Mouse (Mus musculus) heart, embryonic 11.5 days (tissue): Measurements from ENCODE around the gene Mrpl45. TPM values are rescaled to one million over a fixed set of nuclear protein-coding genes. Genes with fewer than 3 reads are reported as not detected.
A peak's percentile ranks its signal among the peaks of the same experiment; 100 is the strongest.
"Not testable (repeated sequence)": the region's sequence is repeated elsewhere in the genome, so short reads cannot be mapped to it uniquely, and the experiment has no call there.

Experiments used
- ATAC-seq: fragments of 200-750 bp; cut with Nextera tagmentation; replicated peaks from 2 replicates; pipeline ENCODE4 v1.8.0; 2017; ENCODE audit warnings: moderate library complexity; ENCODE audit not compliant: insufficient number of reproducible peaks, low FRiP score, low TSS enrichment
- H3K27ac ChIP-seq: fragments of 300-500 bp; sonication (generic); 2 replicates; pipeline ENCODE4 v1.5.1; 2014; ENCODE audit warnings: mild to moderate bottlenecking, low read depth, low read length
- H3K27me3 ChIP-seq: fragments of 300-500 bp; sonication (generic); 2 replicates; pipeline ENCODE4 v1.6.1; 2014; ENCODE audit warnings: mild to moderate bottlenecking, low read length, mixed read lengths; ENCODE audit not compliant: control insufficient read depth, insufficient read depth
- H3K36me3 ChIP-seq: fragments of 300-500 bp; sonication (generic); 2 replicates; pipeline ENCODE4 v1.6.1; 2014; ENCODE audit warnings: mild to moderate bottlenecking, low read length, moderate library complexity, mixed read lengths; ENCODE audit not compliant: control insufficient read depth, insufficient read depth
- H3K4me1 ChIP-seq: fragments of 300-500 bp; sonication (generic); 2 replicates; pipeline ENCODE4 v1.6.1; 2014; ENCODE audit warnings: low read length; ENCODE audit not compliant: control insufficient read depth, insufficient read depth
- H3K4me2 ChIP-seq: fragments of 300-500 bp; sonication (generic); 2 replicates; pipeline ENCODE4 v1.6.1; 2014; ENCODE audit warnings: mild to moderate bottlenecking, moderate library complexity
- H3K4me3 ChIP-seq: fragments of 300-500 bp; sonication (generic); 2 replicates; pipeline ENCODE4 v1.5.1; 2014; ENCODE audit warnings: low read depth, low read length
- H3K9ac ChIP-seq: fragments of 300-500 bp; sonication (generic); 2 replicates; pipeline ENCODE4 v1.6.1; 2014; ENCODE audit warnings: mild to moderate bottlenecking, low read depth, low read length, moderate library complexity
- H3K9me3 ChIP-seq: fragments of 300-500 bp; sonication (generic); replicated peaks from 2 replicates; pipeline ENCODE4 v1.6.1; 2016; ENCODE audit warnings: low read length; ENCODE audit not compliant: control insufficient read depth
- WGBS: fragments of 180-500 bp; shearing (Covaris S2); extraction: QIAGEN DNeasy Blood & Tissue Kit; methylation state at CpG from one replicate; pipeline ENCODE4 v1.1.7; 2014; ENCODE audit not compliant: insufficient replicate concordance; 5-methylcytosine and 5-hydroxymethylcytosine counted together
- polyA plus RNA-seq: library from polyadenylated mRNA; unstranded; fragments of >200 nt; fragmentation: Nextera tagmentation; extraction: Ambion mirVana; gene quantifications from 2 replicates; pipeline ENCODE4 v1.2.1, GENCODE M21; 2014

Gene Mrpl45
- polyA plus RNA-seq, 1 experiment from 2014 or later: 64.2 TPM

DNA sequence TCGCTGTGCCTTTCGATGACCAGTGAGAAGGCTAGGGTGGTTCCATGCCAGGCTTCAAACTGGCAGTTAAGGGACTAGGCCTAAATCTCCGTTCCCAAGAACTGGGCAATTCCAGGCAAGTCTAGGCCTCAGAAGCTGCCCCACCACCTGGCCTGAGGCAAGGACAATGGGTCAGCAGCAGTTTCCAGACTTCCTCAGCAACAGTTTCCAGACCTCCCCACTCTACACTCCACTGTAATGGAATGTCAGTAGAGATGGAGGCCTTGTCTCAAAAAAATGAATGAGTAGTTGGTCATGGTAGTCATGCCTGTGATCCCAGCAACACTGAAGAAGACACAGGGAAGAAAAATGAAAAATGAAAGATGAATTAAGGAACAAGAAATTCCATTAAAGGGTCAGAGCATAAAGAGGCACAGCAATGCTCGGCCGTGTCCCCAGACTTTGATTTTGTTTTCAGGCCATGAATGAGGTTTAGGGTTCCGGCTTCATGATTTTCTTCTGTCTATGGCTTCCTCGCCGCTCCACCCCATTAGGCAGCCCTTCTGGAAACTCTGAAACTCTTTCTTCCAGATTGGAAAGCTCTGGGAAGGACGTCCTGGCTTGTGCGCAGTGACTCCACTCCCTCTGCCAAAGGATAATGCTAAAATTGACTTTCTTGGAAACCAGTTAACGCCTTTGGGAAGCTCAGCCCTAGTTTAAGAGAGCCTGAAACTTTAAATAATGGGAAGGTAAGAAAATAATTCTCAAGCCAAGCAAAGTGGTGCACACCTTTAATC is 8.0 kb upstream of the Mrpl45 start:
- Histone ChIP-seq H3K36me3 (no peaks in the 10 kb centered on the region), H3K4me1 (peaks cover 16% of the 10 kb centered on the region), H3K9ac (no peak overlapping the region), H3K27ac (no peak overlapping the region), H3K4me2 (no peak overlapping the region), H3K4me3 (no peak overlapping the region), H3K9me3 (no peaks in the 10 kb centered on the region), H3K27me3 (no peaks in the 10 kb centered on the region)
- WGBS: 88% methylated on average over 11 of the region's 11 CpGs
- no peak for ATAC-seq

DNA sequence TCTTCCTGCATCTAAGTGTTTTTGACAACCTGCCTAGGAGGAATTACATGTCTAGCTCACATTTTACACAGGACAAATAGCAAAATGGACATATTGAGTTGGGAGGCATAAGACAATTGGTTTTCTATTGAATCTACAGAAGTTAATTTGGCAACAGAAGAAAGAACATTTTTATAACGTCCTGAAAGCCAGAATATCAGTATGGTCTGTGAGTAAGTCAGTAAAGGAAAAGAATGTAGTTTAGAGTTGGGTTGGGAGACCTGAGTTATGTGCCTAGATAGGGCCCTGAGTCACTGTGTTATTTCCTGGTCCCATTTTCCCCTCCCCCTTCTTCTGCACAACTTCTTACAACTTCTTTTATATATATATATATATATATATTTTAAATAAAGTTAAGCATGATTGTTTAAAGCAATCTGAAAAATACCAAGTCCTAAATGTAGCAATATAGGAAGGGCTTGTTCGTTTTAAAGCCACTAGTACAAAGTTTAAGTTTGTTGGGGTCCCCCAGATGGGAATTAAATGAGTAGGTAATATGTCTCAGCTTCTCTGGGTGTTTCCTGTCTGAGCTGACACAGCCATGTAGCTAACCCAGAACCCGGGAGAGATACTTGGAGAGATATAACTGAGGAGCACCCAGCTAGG is 6.6 kb upstream of the Mrpl45 start:
- peaks cover 16% of the 10 kb centered on the region for H3K4me1 ChIP-seq
- H3K4me2 ChIP-seq: peak overlapping the region; percentile 69
- no peaks in the 10 kb centered on the region for H3K9me3 ChIP-seq
- no peak for ATAC-seq
- H3K36me3 ChIP-seq: no peaks in the 10 kb centered on the region
- no peaks in the 10 kb centered on the region for H3K27me3 ChIP-seq
- WGBS: 29% methylated on average over 3 of the region's 3 CpGs
- peak overlapping the region; percentile 48; the same call in 1 of the 2 replicates for H3K4me3 ChIP-seq
- H3K9ac ChIP-seq: peak overlapping the region; percentile 70; the same call in 1 of the 2 replicates
- peak overlapping the region; percentile 66; the same call in 1 of the 2 replicates for H3K27ac ChIP-seq

DNA sequence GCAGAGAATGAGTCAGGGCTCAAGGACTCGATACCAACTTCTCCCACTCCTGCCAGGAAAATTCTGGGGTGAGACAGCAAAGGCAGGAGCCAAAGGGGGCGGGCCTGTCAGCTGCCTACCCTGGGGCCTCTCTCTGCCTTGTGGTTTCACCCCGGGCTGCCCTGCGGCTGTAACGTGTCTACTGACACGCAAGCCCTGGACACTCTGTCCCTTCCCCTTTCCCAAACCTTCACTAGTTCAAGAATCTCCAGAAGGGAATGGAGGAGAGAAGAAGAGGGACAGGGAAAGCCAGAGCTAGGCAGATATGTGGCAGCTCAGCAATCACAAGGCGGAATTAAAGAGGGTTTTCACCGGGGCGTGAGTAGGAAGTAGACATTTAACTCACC is 6.1 kb upstream of the Mrpl45 start:
- H3K36me3 ChIP-seq: no peaks in the 10 kb centered on the region
- H3K4me3 ChIP-seq: peak overlapping the region; percentile 48
- 2% methylated on average over 9 of the region's 9 CpGs for WGBS
- peak overlapping the region; percentile 66 for H3K27ac ChIP-seq
- H3K4me2 ChIP-seq: peak overlapping the region; percentile 69
- no peak for ATAC-seq
- peak overlapping the region; percentile 70 for H3K9ac ChIP-seq
- peaks cover 16% of the 10 kb centered on the region for H3K4me1 ChIP-seq
- no peaks in the 10 kb centered on the region for H3K9me3 ChIP-seq
- no peaks in the 10 kb centered on the region for H3K27me3 ChIP-seq

DNA sequence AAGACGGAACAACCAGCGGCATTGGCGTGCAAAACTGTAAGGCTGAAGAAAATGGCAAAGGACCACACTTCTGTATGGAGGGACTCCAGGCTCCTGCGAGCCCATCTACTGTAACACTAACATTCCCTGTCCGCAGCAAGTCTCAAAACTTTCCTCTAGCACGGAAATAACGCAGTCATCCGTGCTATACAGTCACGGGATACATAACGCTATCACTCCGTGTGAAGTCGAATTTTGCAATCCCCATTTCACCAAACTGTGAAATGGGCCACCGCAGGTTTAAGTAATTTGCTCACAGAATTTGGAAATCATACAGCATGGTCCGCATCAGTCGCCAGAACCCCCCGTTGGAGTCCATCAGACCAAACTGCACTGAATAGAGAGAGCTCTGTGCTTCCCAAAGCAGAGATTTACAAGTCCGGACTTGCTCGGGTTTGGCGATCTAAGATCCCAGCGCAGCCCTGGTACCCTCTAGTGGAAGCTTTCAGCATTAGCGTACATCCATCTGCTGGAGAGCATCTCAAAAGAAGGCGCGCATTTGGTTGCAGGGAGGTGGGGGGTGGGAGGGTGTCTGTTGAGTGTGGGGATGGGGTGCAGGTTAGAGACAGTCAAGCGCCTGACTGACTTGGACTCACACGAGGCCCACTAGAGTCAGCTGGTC is 5.5 kb upstream of the Mrpl45 start:
- H3K9me3 ChIP-seq: no peaks in the 10 kb centered on the region
- H3K9ac ChIP-seq: peak overlapping the region; percentile 70
- peaks cover 16% of the 10 kb centered on the region for H3K4me1 ChIP-seq
- no peaks in the 10 kb centered on the region for H3K36me3 ChIP-seq
- H3K27me3 ChIP-seq: no peaks in the 10 kb centered on the region
- WGBS: under 1% methylated on average over 25 of the region's 25 CpGs
- peak overlapping the region; percentile 69 for H3K4me2 ChIP-seq
- peak overlapping the region; percentile 66 for H3K27ac ChIP-seq
- 0 out of 2 replicates have a peak, but pooled peaks have one; percentile 20 for ATAC-seq
- peak overlapping the region; percentile 48 for H3K4me3 ChIP-seq

DNA sequence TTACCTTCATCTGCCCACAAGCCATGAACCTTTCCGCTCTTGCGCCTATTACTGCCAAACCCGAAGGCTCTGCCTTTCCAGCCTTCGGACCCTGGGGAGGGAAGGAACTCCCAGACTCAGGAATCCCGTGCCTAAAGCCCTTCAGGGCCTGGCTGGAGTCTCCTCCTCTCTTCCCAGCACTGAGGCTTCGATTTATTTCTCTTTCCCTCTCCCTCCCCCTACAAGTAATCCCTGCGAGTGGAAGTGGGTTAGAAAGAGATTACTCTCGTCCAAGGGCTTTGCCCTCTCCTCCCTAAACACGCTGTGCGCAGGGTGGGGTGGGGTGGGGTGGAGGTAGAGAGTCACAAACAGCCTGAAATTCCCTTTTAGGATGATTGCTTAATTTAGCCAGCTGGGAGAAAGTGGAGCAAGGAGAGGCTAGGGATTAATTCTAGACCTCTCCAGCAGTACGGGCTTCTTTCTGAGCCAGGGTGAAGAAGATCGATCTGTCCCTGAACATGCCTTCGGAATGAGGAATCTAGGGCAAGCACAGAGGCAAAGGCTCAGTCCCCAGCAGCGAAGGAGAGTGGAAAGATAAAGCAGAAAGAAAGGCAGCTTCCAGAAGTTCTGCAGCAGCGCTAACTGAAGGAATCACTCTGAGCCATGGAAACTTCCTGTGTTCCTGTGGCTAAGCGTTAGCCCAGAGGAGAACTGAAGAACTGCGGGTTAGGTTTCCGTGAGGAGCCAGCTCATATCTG is 4.5 kb upstream of the Mrpl45 start:
- H3K4me1 ChIP-seq: peaks cover 19% of the 10 kb centered on the region
- no peaks in the 10 kb centered on the region for H3K27me3 ChIP-seq
- ATAC-seq: no peak
- H3K36me3 ChIP-seq: no peaks in the 10 kb centered on the region
- peak overlapping the region; percentile 74 for H3K9ac ChIP-seq
- peak overlapping the region; percentile 69 for H3K4me2 ChIP-seq
- peak overlapping the region; percentile 48 for H3K4me3 ChIP-seq
- no peaks in the 10 kb centered on the region for H3K9me3 ChIP-seq
- H3K27ac ChIP-seq: peak overlapping the region; percentile 68
- 1% methylated on average over 18 of the region's 18 CpGs for WGBS

DNA sequence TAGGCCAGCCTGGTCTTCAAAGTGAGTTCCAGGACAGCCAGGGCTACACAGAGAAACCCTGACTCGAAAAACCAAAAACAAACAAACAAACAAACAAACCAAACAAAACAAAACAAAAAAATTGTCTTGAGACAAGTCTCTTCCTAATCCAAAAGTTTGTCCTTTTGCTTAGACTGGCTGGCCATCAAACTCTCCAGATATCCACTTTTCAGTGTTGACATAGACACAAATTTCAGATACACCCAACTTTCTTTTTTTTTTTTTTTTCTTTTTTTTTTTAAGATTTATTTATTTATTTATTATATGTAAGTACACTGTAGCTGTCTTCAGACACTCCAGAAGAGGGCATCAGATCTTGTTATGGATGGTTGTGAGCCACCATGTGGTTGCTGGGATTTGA is 2.6 kb upstream of the Mrpl45 start:
- not testable (repeated sequence) for H3K4me3 ChIP-seq, H3K27ac ChIP-seq, H3K9ac ChIP-seq, H3K36me3 ChIP-seq, H3K27me3 ChIP-seq, H3K4me2 ChIP-seq, ATAC-seq, H3K9me3 ChIP-seq
- WGBS: 71% methylated on average over 1 of the region's 1 CpGs
- H3K4me1 ChIP-seq: peaks cover 21% of the 10 kb centered on the region

DNA sequence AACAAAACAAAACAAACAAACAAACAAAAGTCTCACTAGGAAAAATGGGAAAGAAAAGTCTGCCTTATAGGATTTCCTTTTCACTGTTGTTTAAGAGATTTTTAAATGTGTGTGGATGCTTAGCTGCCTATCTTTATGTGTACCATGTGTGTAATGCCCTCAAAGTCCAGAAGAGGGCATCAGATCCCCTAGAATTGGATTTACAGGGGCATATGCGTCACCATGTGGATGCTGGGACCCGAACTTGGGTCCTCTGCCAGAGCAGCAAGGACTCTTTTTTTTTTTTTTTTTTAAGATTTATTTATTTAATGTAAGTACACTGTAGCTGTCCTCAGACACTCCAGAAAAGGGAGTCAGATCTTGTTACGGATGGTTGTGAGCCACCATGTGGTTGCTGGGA is 1.4 kb upstream of the Mrpl45 start:
- H3K9me3 ChIP-seq: no peaks in the 10 kb centered on the region
- no peak overlapping the region for H3K4me2 ChIP-seq
- no peak overlapping the region for H3K27ac ChIP-seq
- H3K4me1 ChIP-seq: peaks cover 21% of the 10 kb centered on the region
- H3K36me3 ChIP-seq: no peaks in the 10 kb centered on the region
- no peak for ATAC-seq
- no peak overlapping the region for H3K9ac ChIP-seq
- 93% methylated on average over 3 of the region's 3 CpGs for WGBS
- H3K27me3 ChIP-seq: no peaks in the 10 kb centered on the region
- H3K4me3 ChIP-seq: no peak overlapping the region
